Mouse (Mus musculus) bone marrow macrophage, adult 2 months (primary cell): Measurements from ENCODE around the gene Cadm2. TPM values are rescaled to one million over a fixed set of nuclear protein-coding genes. Genes with fewer than 3 reads are reported as not detected.

ENCODE experiments used
- H3K27ac ChIP-seq: 2 replicates; pipeline ENCODE4 v1.5.1; 2012; ENCODE audit warnings: low read depth, low read length; ENCODE audit not compliant: insufficient read depth
- H3K4me1 ChIP-seq: 2 replicates; pipeline ENCODE4 v1.6.1; 2012; ENCODE audit warnings: low read length; ENCODE audit not compliant: control insufficient read depth, insufficient read depth
- H3K4me3 ChIP-seq: 2 replicates; pipeline ENCODE4 v1.5.1; 2012; ENCODE audit warnings: mild to moderate bottlenecking, low read length, moderate library complexity; ENCODE audit not compliant: insufficient read depth
- CTCF ChIP-seq: IDR thresholded peaks from 2 replicates; pipeline ENCODE4 v1.5.1; 2012; ENCODE audit warnings: low read depth, mild to moderate bottlenecking, low read length, moderate library complexity
- POLR2A ChIP-seq: IDR thresholded peaks from 2 replicates; pipeline ENCODE4 v1.6.1; 2012; ENCODE audit warnings: mild to moderate bottlenecking, low read depth, low read length, borderline replicate concordance
- polyA plus RNA-seq: library from polyadenylated mRNA; stranded (reverse); fragments of >200 nt; gene quantifications from 2 replicates; pipeline ENCODE4 v1.2.4, GENCODE M21; 2012; ENCODE audit not compliant: missing spikeins, insufficient read depth, insufficient read length

Cadm2 gene
- polyA plus RNA-seq, 1 experiment = not detected

GRCm38 (mm10) chr16:66811495-66811894 is 809.2 kb downstream of the Cadm2 start:
- no peak for TF ChIP-seq POLR2A
- TF ChIP-seq CTCF = no peak
- Histone ChIP-seq H3K4me3 (no peak overlapping the region), H3K4me1 (no peaks in the 10 kb centered on the region), H3K27ac (no peak overlapping the region)

- Histone ChIP-seq H3K27ac (no peak overlapping the region), H3K4me3 (no peak overlapping the region)
- TF ChIP-seq CTCF (no peak), POLR2A (no peak)
Measured at GRCm38 (mm10) chr16:66798204-66798603, 822.5 kb downstream of the Cadm2 start.

GRCm38 (mm10) chr16:66793067-66793466 is 827.6 kb downstream of the Cadm2 start:
- Histone ChIP-seq H3K4me3 (no peak overlapping the region), H3K27ac (no peak overlapping the region), H3K4me1 (no peaks in the 10 kb centered on the region)
- TF ChIP-seq POLR2A (no peak), CTCF (no peak)

More at GRCm38 (mm10) chr16:66798204-66798603, 822.5 kb downstream of the Cadm2 start:
- no peaks in the 10 kb centered on the region for H3K4me1 ChIP-seq

- TF ChIP-seq POLR2A = no peak
- TF ChIP-seq CTCF = no peak
- H3K4me1 ChIP-seq = no peaks in the 10 kb centered on the region
- no peak overlapping the region for H3K27ac ChIP-seq
- H3K4me3 ChIP-seq = no peak overlapping the region
Measured at GRCm38 (mm10) chr16:66771883-66772282, 848.8 kb downstream of the Cadm2 start.

DNA sequence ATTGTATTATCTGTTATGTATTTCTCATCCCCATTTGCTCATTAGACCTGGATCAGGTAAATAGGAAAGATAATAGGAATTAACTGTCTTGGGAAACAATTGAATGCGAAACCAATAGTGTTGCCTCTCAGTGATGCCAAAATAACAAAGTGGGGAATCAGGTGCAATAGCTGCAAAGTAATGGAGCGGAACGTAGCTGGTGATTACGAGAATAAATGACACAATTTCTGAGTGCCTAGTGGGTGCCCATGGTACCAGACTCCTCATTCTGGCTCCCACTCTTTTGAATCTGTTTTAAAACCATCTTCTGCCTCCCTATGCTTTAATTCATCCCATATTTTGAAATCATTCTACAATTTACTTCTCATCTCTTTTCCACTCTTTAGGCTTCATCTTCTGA is 851.2 kb downstream of the Cadm2 start:
- TF ChIP-seq CTCF (no peak), POLR2A (no peak)
- H3K27ac ChIP-seq = no peak overlapping the region
- H3K4me1 ChIP-seq = no peaks in the 10 kb centered on the region
- H3K4me3 ChIP-seq = no peak overlapping the region

DNA sequence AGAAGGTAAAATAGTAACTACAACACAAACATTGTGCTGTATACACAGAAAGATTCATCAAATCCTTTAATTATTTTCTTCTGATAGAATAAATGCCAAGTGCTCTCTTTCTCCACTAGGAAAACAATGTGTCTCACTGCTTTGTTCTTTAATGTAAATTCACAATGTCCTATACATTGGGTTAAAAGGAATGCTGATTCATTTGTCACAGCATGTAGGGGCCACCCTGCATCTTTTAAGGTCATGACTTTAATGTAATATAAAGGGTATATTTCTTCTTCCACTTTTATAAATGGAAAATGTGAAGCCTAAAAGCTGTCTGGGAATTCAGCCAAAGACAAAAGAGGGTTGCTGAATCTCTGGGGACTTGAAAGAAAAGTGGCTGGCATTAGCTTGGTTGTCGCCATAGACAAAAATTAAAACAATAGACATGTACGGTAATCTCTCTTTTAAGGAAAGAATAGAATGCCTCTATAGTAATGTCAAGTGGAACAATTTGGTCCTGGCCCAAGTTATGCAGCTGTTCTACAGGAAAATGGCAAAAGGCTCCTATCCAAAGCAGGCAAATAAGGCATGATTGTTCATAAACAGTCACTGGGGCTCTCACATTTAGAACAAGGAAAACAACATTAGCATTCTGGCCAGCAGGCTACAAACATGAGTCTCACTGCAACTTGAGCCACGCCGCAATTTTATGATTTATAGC is 851.9 kb downstream of the Cadm2 start:
- Histone ChIP-seq H3K4me3 (no peak overlapping the region), H3K27ac (no peak overlapping the region), H3K4me1 (no peaks in the 10 kb centered on the region)
- TF ChIP-seq POLR2A = no peak
- no peak for TF ChIP-seq CTCF

DNA sequence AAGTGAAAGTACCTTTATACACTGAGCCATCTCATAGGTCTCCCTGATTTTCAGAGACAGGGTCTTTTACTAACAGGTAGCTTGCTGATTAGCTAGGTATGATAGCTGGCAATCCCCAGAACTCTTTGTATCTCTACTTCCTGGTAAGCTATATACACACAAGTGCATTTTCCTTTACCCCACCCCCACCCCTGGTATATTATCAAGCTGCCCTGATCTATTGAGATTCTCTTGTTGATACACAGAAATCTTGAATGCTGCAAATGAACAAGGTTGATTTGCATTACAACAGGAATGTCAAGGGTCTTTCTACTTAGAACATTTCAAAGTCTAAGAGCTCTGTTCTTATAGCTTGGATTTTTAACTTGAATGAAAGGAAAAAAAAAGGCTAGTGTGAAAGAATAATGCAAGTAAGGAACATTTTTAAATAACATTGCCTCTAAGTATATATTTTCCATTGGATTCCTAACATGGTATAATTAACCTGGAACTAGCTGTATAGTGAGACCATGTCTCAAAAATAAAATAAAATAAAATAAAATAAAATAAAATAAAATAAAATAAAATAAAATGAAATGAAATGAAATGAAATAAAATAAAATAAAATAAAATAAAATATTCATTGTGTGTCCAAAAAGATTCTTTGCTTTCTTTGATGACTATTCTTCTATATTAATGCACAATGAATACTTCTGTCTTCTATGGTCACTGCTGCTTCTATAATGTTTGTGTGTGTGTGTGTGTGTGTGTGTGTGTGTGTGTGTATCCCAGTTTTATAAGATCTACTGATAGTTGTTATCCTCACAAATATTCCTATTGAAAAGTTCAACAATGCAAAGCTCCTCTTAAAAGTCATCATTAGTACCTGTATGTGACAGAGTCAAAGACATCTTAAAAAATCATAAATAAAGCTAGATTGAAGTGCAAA is 858.9 kb downstream of the Cadm2 start:
- H3K4me3 ChIP-seq = no peak overlapping the region
- TF ChIP-seq CTCF = no peak
- no peak overlapping the region for H3K27ac ChIP-seq
- no peaks in the 10 kb centered on the region for H3K4me1 ChIP-seq

DNA sequence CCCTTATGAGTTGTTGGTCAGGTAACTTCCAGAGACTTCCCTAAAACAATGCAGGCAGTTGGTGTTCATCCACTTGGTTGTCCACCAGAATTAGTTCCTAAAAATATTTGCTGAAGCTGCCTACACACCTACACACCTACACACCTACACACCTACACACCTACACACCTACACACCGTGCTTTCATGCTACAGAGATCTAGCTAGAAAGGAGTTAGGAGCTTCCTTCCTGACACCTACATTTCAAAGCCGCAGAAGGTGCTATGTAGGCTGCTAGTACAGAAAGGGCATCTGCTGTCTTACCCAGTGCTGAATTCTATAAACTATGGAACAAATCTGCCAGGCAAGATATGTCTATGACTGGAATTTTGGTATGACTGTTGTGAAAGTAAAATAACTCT is 872.2 kb downstream of the Cadm2 start:
- no peaks in the 10 kb centered on the region for H3K4me1 ChIP-seq
- TF ChIP-seq POLR2A (no peak), CTCF (no peak)
- H3K27ac ChIP-seq = no peak overlapping the region
- no peak overlapping the region for H3K4me3 ChIP-seq

DNA sequence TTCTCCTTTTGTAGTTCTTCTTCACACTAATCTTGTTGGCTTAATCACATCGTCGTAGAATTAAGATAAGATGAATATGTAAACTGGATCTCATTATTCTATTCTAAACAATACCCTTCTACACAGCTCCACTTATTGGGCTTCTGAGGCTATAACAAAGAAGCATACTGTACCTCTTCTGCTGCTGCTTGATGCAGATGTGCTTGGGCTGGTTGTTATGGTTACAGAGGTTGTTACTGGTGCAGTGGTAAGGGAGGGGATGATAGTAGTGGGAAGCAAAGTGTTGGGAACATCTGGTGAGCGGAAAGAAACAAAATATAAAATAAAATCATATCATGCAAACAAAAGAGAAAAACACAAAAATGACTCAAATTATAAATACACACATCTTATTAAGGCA is 889.5 kb downstream of the Cadm2 start:
- Histone ChIP-seq H3K4me3 (no peak overlapping the region), H3K4me1 (no peaks in the 10 kb centered on the region), H3K27ac (no peak overlapping the region)
- no peak for TF ChIP-seq POLR2A
- TF ChIP-seq CTCF = no peak

GRCm38 (mm10) chr16:66706476-66706875 is 914.2 kb downstream of the Cadm2 start:
- no peak for TF ChIP-seq CTCF
- no peak for TF ChIP-seq POLR2A
- Histone ChIP-seq H3K4me1 (no peaks in the 10 kb centered on the region), H3K4me3 (no peak overlapping the region), H3K27ac (no peak overlapping the region)
